Mouse (Mus musculus): ENCODE results near the gene Prune1.

- TF ChIP-seq CTCF (IDR thresholded peaks at IDR 0.05) (no peak), EP300 (IDR thresholded peaks at IDR 0.05) (no peak)
Measured at GRCm38 (mm10) chr3:95231298-95232221, 50.3 kb downstream of the Prune1 start, which contains the start of gene Mllt11.

All from lung, postnatal 0 days (tissue).